Mouse (Mus musculus): ENCODE measurements around the gene Dvl1. TPM values are rescaled to one million over a fixed set of nuclear protein-coding genes. Genes with fewer than 3 reads are reported as not detected.

The Dvl1 gene
- polyA plus RNA-seq, 1 experiment from 2014 or later = 6.6 TPM

GRCm38 (mm10) chr4:155892438-155893211 lies 45.4 kb downstream of the Dvl1 start:
- H3K36me3 ChIP-seq (ENCODE audit: control insufficient read depth, insufficient read depth, low read length) = peaks cover 27% of the 10 kb centered on the region
- peak overlapping the region; percentile 96 for H3K27ac ChIP-seq (ENCODE audit: low read length)
- peak overlapping the region; percentile 71 for H3K9ac ChIP-seq (replicated peaks; ENCODE audit: low read depth, low read length)
- H3K4me3 ChIP-seq (ENCODE audit: low read depth, low read length) = peak overlapping the region; percentile 88
- peak overlapping the region; percentile 91 for H3K4me2 ChIP-seq (replicated peaks; ENCODE audit: low read depth, low read length)
- peak; percentile 12 for ATAC-seq (ENCODE audit: insufficient number of reproducible peaks, insufficient read depth, low FRiP score, low read depth)
- 4% methylated on average over 37 of the region's 37 CpGs for WGBS
- no peaks in the 10 kb centered on the region for H3K9me3 ChIP-seq (ENCODE audit: control insufficient read depth, low read depth, low read length)
- peaks cover 31% of the 10 kb centered on the region for H3K4me1 ChIP-seq (ENCODE audit: control insufficient read depth, insufficient read depth, low read length)
- no peaks in the 10 kb centered on the region for H3K27me3 ChIP-seq (ENCODE audit: control insufficient read depth, insufficient read depth, low read length)

DNA sequence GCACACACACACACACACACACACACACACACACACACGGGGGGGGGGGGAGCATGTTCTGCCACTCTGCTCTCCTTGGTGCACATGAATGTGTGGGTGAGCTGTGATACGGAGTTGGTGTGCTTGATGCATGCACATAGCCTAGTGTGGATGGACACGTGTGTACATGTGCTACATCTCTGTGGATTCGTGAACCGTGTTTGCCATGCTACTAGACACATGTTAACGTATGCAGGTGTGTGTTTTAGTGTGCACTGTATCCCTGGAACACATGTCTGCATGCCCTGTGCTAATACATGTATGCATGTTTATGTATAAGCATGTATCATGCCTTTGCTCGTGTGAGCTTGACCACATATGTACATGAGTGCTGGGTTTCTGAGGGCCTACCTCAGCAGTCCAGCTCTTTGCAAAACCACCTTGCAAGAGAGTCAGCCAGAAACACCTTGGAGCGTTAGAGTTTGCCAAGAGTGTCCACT lies 46.0 kb downstream of the Dvl1 start:
- Histone ChIP-seq H3K9me3 (ENCODE audit: control insufficient read depth, low read depth, low read length) (no peaks in the 10 kb centered on the region), H3K9ac (replicated peaks; ENCODE audit: low read depth, low read length) (peak overlapping the region; percentile 71; the same call in 1 of the 2 replicates), H3K4me2 (replicated peaks; ENCODE audit: low read depth, low read length) (peak overlapping the region; percentile 91), H3K36me3 (ENCODE audit: control insufficient read depth, insufficient read depth, low read length) (peaks cover 21% of the 10 kb centered on the region), H3K4me3 (ENCODE audit: low read depth, low read length) (peak overlapping the region; percentile 88), H3K27ac (ENCODE audit: low read length) (no peak overlapping the region), H3K4me1 (ENCODE audit: control insufficient read depth, insufficient read depth, low read length) (peaks cover 31% of the 10 kb centered on the region), H3K27me3 (ENCODE audit: control insufficient read depth, insufficient read depth, low read length) (no peaks in the 10 kb centered on the region)
- WGBS = 73% methylated on average over 8 of the region's 8 CpGs
- no peak for ATAC-seq (ENCODE audit: insufficient number of reproducible peaks, insufficient read depth, low FRiP score, low read depth)

- Histone ChIP-seq H3K4me3 (ENCODE audit: low read depth, low read length) (peak overlapping the region; percentile 8; the same call in 1 of the 2 replicates), H3K36me3 (ENCODE audit: control insufficient read depth, insufficient read depth, low read length) (peaks cover 10% of the 10 kb centered on the region), H3K9me3 (ENCODE audit: control insufficient read depth, low read depth, low read length) (no peaks in the 10 kb centered on the region), H3K4me2 (replicated peaks; ENCODE audit: low read depth, low read length) (peak overlapping the region; percentile 31), H3K9ac (replicated peaks; ENCODE audit: low read depth, low read length) (0 out of 2 replicates have a peak overlapping the region, but pooled peaks have one; percentile 11), H3K4me1 (ENCODE audit: control insufficient read depth, insufficient read depth, low read length) (peaks cover 31% of the 10 kb centered on the region), H3K27ac (ENCODE audit: low read length) (no peak overlapping the region), H3K27me3 (ENCODE audit: control insufficient read depth, insufficient read depth, low read length) (no peaks in the 10 kb centered on the region)
- ATAC-seq (ENCODE audit: insufficient number of reproducible peaks, insufficient read depth, low FRiP score, low read depth) = no peak
- WGBS = 24% methylated on average over 8 of the region's 8 CpGs
Observed at GRCm38 (mm10) chr4:155894311-155894881, 47.2 kb downstream of the Dvl1 start.

GRCm38 (mm10) chr4:155895216-155895615 lies 48.0 kb downstream of the Dvl1 start:
- peak overlapping the region; percentile 31 for H3K4me2 ChIP-seq (replicated peaks; ENCODE audit: low read depth, low read length)
- peaks cover 12% of the 10 kb centered on the region for H3K36me3 ChIP-seq (ENCODE audit: control insufficient read depth, insufficient read depth, low read length)
- no peak overlapping the region for H3K4me3 ChIP-seq (ENCODE audit: low read depth, low read length)
- no peaks in the 10 kb centered on the region for H3K9me3 ChIP-seq (ENCODE audit: control insufficient read depth, low read depth, low read length)
- no peaks in the 10 kb centered on the region for H3K27me3 ChIP-seq (ENCODE audit: control insufficient read depth, insufficient read depth, low read length)
- H3K4me1 ChIP-seq (ENCODE audit: control insufficient read depth, insufficient read depth, low read length) = peaks cover 29% of the 10 kb centered on the region
- ATAC-seq (ENCODE audit: insufficient number of reproducible peaks, insufficient read depth, low FRiP score, low read depth) = no peak
- H3K27ac ChIP-seq (ENCODE audit: low read length) = no peak overlapping the region
- no peak overlapping the region for H3K9ac ChIP-seq (replicated peaks; ENCODE audit: low read depth, low read length)
- 31% methylated on average over 6 of the region's 6 CpGs for WGBS

GRCm38 (mm10) chr4:155895826-155896225 lies 48.6 kb downstream of the Dvl1 start:
- Histone ChIP-seq H3K9me3 (ENCODE audit: control insufficient read depth, low read depth, low read length) (no peaks in the 10 kb centered on the region), H3K4me1 (ENCODE audit: control insufficient read depth, insufficient read depth, low read length) (peaks cover 24% of the 10 kb centered on the region), H3K27ac (ENCODE audit: low read length) (no peak overlapping the region), H3K4me2 (replicated peaks; ENCODE audit: low read depth, low read length) (no peak overlapping the region), H3K4me3 (ENCODE audit: low read depth, low read length) (no peak overlapping the region), H3K27me3 (ENCODE audit: control insufficient read depth, insufficient read depth, low read length) (no peaks in the 10 kb centered on the region), H3K36me3 (ENCODE audit: control insufficient read depth, insufficient read depth, low read length) (peaks cover 11% of the 10 kb centered on the region), H3K9ac (replicated peaks; ENCODE audit: low read depth, low read length) (no peak overlapping the region)
- 96% methylated on average over 4 of the region's 4 CpGs for WGBS
- no peak for ATAC-seq (ENCODE audit: insufficient number of reproducible peaks, insufficient read depth, low FRiP score, low read depth)

DNA sequence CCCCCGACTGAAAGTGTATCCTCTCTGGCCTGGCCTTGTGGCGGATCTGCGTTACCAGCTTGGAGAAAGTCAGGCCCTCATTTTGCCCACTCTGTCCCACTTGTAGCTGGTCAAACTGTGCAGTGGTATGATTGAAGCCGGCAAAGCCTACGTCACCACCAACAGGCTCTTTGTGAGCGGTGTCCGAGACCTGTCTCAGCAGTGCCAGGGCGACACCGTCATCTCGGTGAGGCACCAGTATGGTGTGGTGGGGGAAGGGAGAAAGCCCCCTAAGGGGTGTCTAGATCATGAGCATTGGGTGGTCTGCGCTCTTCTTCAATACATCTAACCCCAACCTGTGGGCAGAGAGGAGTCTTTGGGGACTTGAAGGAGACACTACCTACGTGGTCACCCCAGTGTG lies 49.3 kb downstream of the Dvl1 start:
- Histone ChIP-seq H3K9ac (replicated peaks; ENCODE audit: low read depth, low read length) (no peak overlapping the region), H3K27me3 (ENCODE audit: control insufficient read depth, insufficient read depth, low read length) (no peaks in the 10 kb centered on the region)

DNA sequence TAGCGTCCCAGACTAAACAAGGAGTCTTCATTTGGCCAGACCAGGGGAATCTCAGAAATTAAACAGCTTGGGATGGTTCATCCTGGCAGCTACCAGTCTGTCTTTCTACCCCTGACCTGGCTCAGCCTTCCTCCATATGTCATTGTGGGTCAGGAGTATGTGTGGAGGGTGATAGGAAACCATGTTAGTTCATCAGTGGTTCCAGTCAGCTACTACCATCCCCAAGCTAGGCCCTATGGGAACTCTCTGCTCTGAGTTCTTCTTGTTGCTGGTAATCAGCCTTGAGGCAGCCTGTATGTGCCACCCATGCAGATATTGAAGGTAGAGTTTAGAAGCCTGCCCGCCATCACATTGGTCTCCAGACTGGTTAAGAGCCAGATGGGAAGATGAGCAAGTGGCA lies 51.1 kb downstream of the Dvl1 start:
- Histone ChIP-seq H3K27me3 (ENCODE audit: control insufficient read depth, insufficient read depth, low read length) (no peaks in the 10 kb centered on the region), H3K27ac (ENCODE audit: low read length) (no peak overlapping the region), H3K9me3 (ENCODE audit: control insufficient read depth, low read depth, low read length) (no peaks in the 10 kb centered on the region), H3K4me2 (replicated peaks; ENCODE audit: low read depth, low read length) (no peak overlapping the region), H3K36me3 (ENCODE audit: control insufficient read depth, insufficient read depth, low read length) (peaks cover 24% of the 10 kb centered on the region), H3K9ac (replicated peaks; ENCODE audit: low read depth, low read length) (no peak overlapping the region), H3K4me1 (ENCODE audit: control insufficient read depth, insufficient read depth, low read length) (peaks cover 19% of the 10 kb centered on the region), H3K4me3 (ENCODE audit: low read depth, low read length) (no peak overlapping the region)
- WGBS = 97% methylated on average over 2 of the region's 2 CpGs
- ATAC-seq (ENCODE audit: insufficient number of reproducible peaks, insufficient read depth, low FRiP score, low read depth) = no peak

More for the DNA sequence above, 49.3 kb downstream of the Dvl1 start:
- Histone ChIP-seq H3K27ac (ENCODE audit: low read length) (no peak overlapping the region), H3K4me1 (ENCODE audit: control insufficient read depth, insufficient read depth, low read length) (peaks cover 24% of the 10 kb centered on the region), H3K36me3 (ENCODE audit: control insufficient read depth, insufficient read depth, low read length) (peaks cover 11% of the 10 kb centered on the region), H3K4me2 (replicated peaks; ENCODE audit: low read depth, low read length) (no peak overlapping the region), H3K4me3 (ENCODE audit: low read depth, low read length) (no peak overlapping the region), H3K9me3 (ENCODE audit: control insufficient read depth, low read depth, low read length) (no peaks in the 10 kb centered on the region)
- ATAC-seq (ENCODE audit: insufficient number of reproducible peaks, insufficient read depth, low FRiP score, low read depth) = no peak
- 97% methylated on average over 12 of the region's 12 CpGs for WGBS

DNA sequence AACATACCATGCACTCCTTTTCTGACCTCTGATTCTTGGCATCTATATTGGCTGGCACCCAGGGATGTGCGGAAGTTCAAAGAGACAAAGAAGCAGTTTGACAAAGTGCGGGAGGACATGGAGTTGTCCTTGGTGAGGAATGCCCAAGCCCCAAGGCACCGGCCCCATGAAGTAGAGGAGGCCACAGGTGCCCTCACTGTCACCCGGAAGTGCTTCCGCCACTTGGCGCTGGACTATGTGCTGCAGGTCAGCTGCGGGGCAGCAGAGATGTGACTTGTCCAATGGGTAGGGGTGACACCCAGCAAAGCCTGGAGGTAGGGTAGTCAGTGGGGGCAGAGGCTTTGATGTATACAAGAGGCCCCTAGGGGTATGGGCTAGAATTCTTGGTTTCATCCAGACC lies 52.2 kb downstream of the Dvl1 start:
- no peak overlapping the region for H3K27ac ChIP-seq (ENCODE audit: low read length)
- H3K4me2 ChIP-seq (replicated peaks; ENCODE audit: low read depth, low read length) = no peak overlapping the region
- no peaks in the 10 kb centered on the region for H3K27me3 ChIP-seq (ENCODE audit: control insufficient read depth, insufficient read depth, low read length)
- no peak for ATAC-seq (ENCODE audit: insufficient number of reproducible peaks, insufficient read depth, low FRiP score, low read depth)
- H3K36me3 ChIP-seq (ENCODE audit: control insufficient read depth, insufficient read depth, low read length) = peaks cover 33% of the 10 kb centered on the region
- no peaks in the 10 kb centered on the region for H3K9me3 ChIP-seq (ENCODE audit: control insufficient read depth, low read depth, low read length)
- no peak overlapping the region for H3K4me3 ChIP-seq (ENCODE audit: low read depth, low read length)
- 95% methylated on average over 7 of the region's 7 CpGs for WGBS
- peaks cover 9% of the 10 kb centered on the region for H3K4me1 ChIP-seq (ENCODE audit: control insufficient read depth, insufficient read depth, low read length)
- no peak overlapping the region for H3K9ac ChIP-seq (replicated peaks; ENCODE audit: low read depth, low read length)
